ENCODE assay signal across 8 mouse cellular contexts in the genomic region with DNA sequence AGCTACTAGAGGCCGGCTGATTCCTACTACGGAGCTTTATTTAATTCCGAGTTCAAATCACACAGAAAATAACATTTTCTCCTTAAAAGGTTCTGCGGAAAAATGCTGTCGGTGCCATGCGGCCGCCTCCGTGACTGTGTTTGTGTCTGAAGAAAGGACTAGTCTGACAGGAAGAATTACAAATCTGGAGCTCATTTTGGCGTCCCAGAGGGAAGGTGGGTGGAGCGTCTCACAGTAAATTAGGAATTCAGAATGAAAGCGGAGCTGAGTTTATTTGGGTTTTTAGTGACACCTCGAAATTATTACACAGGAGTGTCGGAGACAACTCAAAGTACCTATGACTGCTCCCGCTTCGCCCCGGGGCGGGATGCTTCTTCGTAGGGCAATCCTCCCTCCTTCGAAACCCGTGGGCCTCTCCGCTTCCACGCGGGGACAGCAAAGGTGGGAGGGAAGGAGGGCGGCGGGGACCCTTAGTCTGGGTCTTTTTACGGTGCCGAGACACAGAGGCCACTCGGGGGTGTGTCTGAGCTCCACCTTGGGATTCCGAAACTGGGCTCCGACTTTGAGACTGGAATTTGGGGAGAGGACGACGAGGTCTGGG. TPM values are rescaled to one million over a fixed set of nuclear protein-coding genes. Genes with fewer than 3 reads are reported as not detected.
A peak's percentile ranks its signal among the peaks of the same experiment; 100 is the strongest.
DNase-seq lines count a peak whose midpoint lies in the region; ATAC-seq and TF ChIP-seq lines count a peak whose summit lies in the region.

No protein-coding gene starts in this region.

- H3K27ac ChIP-seq in left cerebral cortex, adult 2 months, result peak overlapping the region; percentile 48; the same call in 1 of the 2 replicates

- intact Hi-C loops in left cerebral cortex, adult 2 months (cut with DNase I), result loop anchor here (1.0 to 2.0 kb wide), 2 partner anchors 101 to 691 kb away; no protein-coding TSS in a partner anchor

- DNase-seq in ZHBTc4 (ENCODE audit: low read depth, low spot score), result peak; percentile 52
- DNase-seq in embryo, embryonic 10.5 days (ENCODE audit: low spot score), result peak; percentile 75
- DNase-seq in gastrocnemius, postnatal 10 days, result peak; percentile 49
- peak; percentile 75 for DNase-seq in induced T-regulatory cell, adult 2 months (ENCODE audit: low read depth)
- peak; percentile 66 to 72 for DNase-seq in left cerebral cortex, adult 2 months (ENCODE audit: extremely low spot score in 1 of 2, low spot score in 2 of 2)
- DNase-seq in lung, postnatal 36 days, result peak; percentile 64
- peak; percentile 59 for DNase-seq in right cerebral cortex, postnatal 14 days

- peak overlapping the region; percentile 73 for H3K4me3 ChIP-seq in left cerebral cortex, adult 2 months

- no peak for ATAC-seq in granulocyte monocyte progenitor cell, adult 5-6 weeks (replicated peaks; ENCODE audit: poor library complexity, severe bottlenecking)

- TF ChIP-seq CTCF in left cerebral cortex, adult 2 months (IDR thresholded peaks at IDR 0.05), result no peak

RNA-seq across cellular contexts. Expression of a gene that starts 0.9 kb away (rescaled TPM):
- 10 to 100 TPM; 24.3 to 30.5 TPM for total RNA-seq in gastrocnemius, postnatal 10 days (2021)
- total RNA-seq in left cerebral cortex, adult 2 months (2021), result 10 to 100 TPM; 18.0 to 19.4 TPM
- 14.0 and 18.4 TPM in 2 replicates for total RNA-seq in granulocyte monocyte progenitor cell, adult 5-6 weeks (2014; fragmentation: Nextera tagmentation)
- total RNA-seq in granulocyte monocyte progenitor cell, adult 5-6 weeks (2017), result 19.1 and 21.8 TPM in 2 replicates
